Mouse (Mus musculus): ENCODE results near the gene Snrnp40. TPM values are rescaled to one million over a fixed set of nuclear protein-coding genes. Genes with fewer than 3 reads are reported as not detected.

Snrnp40 gene
- 10 to 100 TPM; 22.9 to 25.5 TPM for total RNA-seq (2021)

- DNase-seq (ENCODE audit: low spot score in 2 of 2), result peak; percentile 98 to 99
- intact Hi-C loops (cut with DNase I), result no loop called here
Observed at GRCm38 (mm10) chr4:130359486-130360237, at the start of gene Snrnp40, which contains the start of gene Zcchc17. TSS of gene Snrnp40 (plus strand) at chr4:130360132. TSS of gene Zcchc17 (minus strand) at chr4:130359943.

GRCm38 (mm10) chr4:130312526-130312925 lies 47.4 kb upstream of the Snrnp40 start:
- intact Hi-C loops (cut with DNase I), result no loop called here
- no peak for DNase-seq (ENCODE audit: low spot score in 2 of 2)

GRCm38 (mm10) chr4:130313552-130313951 lies 46.4 kb upstream of the Snrnp40 start:
- intact Hi-C loops (cut with DNase I), result no loop called here
- no peak for DNase-seq (ENCODE audit: low spot score in 2 of 2)

GRCm38 (mm10) chr4:130315771-130316527 lies 44.0 kb upstream of the Snrnp40 start:
- intact Hi-C loops (cut with DNase I), result no loop called here
- no peak for DNase-seq (ENCODE audit: low spot score in 2 of 2)

GRCm38 (mm10) chr4:130316691-130317090 lies 43.2 kb upstream of the Snrnp40 start:
- intact Hi-C loops (cut with DNase I), result no loop called here
- no peak for DNase-seq (ENCODE audit: low spot score in 2 of 2)

GRCm38 (mm10) chr4:130318122-130318521 lies 41.8 kb upstream of the Snrnp40 start:
- no peak for DNase-seq (ENCODE audit: low spot score in 2 of 2)
- intact Hi-C loops (cut with DNase I), result no loop called here

GRCm38 (mm10) chr4:130319564-130319963 lies 40.4 kb upstream of the Snrnp40 start:
- intact Hi-C loops (cut with DNase I), result no loop called here
- no peak for DNase-seq (ENCODE audit: low spot score in 2 of 2)

- DNase-seq (ENCODE audit: low spot score in 2 of 2), result no peak
- intact Hi-C loops (cut with DNase I), result no loop called here
Observed at GRCm38 (mm10) chr4:130321640-130322039, 38.3 kb upstream of the Snrnp40 start.

- no peak for DNase-seq (ENCODE audit: low spot score in 2 of 2)
- intact Hi-C loops (cut with DNase I), result no loop called here
Observed at GRCm38 (mm10) chr4:130322567-130322966, 37.4 kb upstream of the Snrnp40 start.

- intact Hi-C loops (cut with DNase I), result no loop called here
- no peak for DNase-seq (ENCODE audit: low spot score in 2 of 2)
Observed at GRCm38 (mm10) chr4:130323165-130323564, 36.8 kb upstream of the Snrnp40 start.

GRCm38 (mm10) chr4:130323607-130324006 lies 36.3 kb upstream of the Snrnp40 start:
- intact Hi-C loops (cut with DNase I), result no loop called here
- DNase-seq (ENCODE audit: low spot score in 2 of 2), result no peak

- intact Hi-C loops (cut with DNase I), result no loop called here
- DNase-seq (ENCODE audit: low spot score in 2 of 2), result no peak
Observed at GRCm38 (mm10) chr4:130325446-130325845, 34.5 kb upstream of the Snrnp40 start.

GRCm38 (mm10) chr4:130327366-130327765 lies 32.6 kb upstream of the Snrnp40 start:
- no peak for DNase-seq (ENCODE audit: low spot score in 2 of 2)
- intact Hi-C loops (cut with DNase I), result no loop called here

GRCm38 (mm10) chr4:130335867-130336266 lies 24.1 kb upstream of the Snrnp40 start:
- intact Hi-C loops (cut with DNase I), result no loop called here

GRCm38 (mm10) chr4:130341691-130342090 lies 18.2 kb upstream of the Snrnp40 start:
- DNase-seq (ENCODE audit: low spot score in 2 of 2), result no peak
- intact Hi-C loops (cut with DNase I), result loop anchor here (1.0 kb wide), 1 partner anchor 190 kb away; no protein-coding TSS in a partner anchor

More at GRCm38 (mm10) chr4:130335867-130336266, 24.1 kb upstream of the Snrnp40 start:
- no peak for DNase-seq (ENCODE audit: low spot score in 2 of 2)

- DNase-seq (ENCODE audit: low spot score in 2 of 2), result no peak
- intact Hi-C loops (cut with DNase I), result no loop called here
Observed at GRCm38 (mm10) chr4:130349666-130350065, 10.3 kb upstream of the Snrnp40 start.

GRCm38 (mm10) chr4:130350690-130351422 lies 9.1 kb upstream of the Snrnp40 start:
- no peak for DNase-seq (ENCODE audit: low spot score in 2 of 2)
- intact Hi-C loops (cut with DNase I), result no loop called here

GRCm38 (mm10) chr4:130352588-130352987 lies 7.3 kb upstream of the Snrnp40 start:
- intact Hi-C loops (cut with DNase I), result no loop called here
- no peak for DNase-seq (ENCODE audit: low spot score in 2 of 2)

GRCm38 (mm10) chr4:130357946-130358345 lies 2.0 kb upstream of the Snrnp40 start:
- intact Hi-C loops (cut with DNase I), result no loop called here
- no peak for DNase-seq (ENCODE audit: low spot score in 2 of 2)

- DNase-seq (ENCODE audit: low spot score in 2 of 2), result no peak
- intact Hi-C loops (cut with DNase I), result no loop called here
Observed at GRCm38 (mm10) chr4:130360238-130360590, 282 bp downstream of the Snrnp40 start.
